Mouse (Mus musculus) erythroblast, embryonic 14.5 days (primary cell): ENCODE results near the gene Bcas1.

ENCODE experiments used
- GATA1 ChIP-seq: IDR thresholded peaks from 2 replicates; pipeline ENCODE4 v1.6.1; 2012; ENCODE audit warnings: low read length, inconsistent platforms, mixed read lengths
- TAL1 ChIP-seq: IDR thresholded peaks from 3 replicates; pipeline ENCODE4 v1.6.1; 2012; ENCODE audit warnings: low read length, inconsistent platforms, mixed read lengths

GRCm38 (mm10) chr2:170351847-170352246 is 75.8 kb downstream of the Bcas1 start:
- no peak for TF ChIP-seq GATA1
- no peak for TF ChIP-seq TAL1
